Mouse (Mus musculus): ENCODE results near the gene Ddx24.
"Not testable (repeated sequence)": the region's sequence is repeated elsewhere in the genome, so short reads cannot be mapped to it uniquely, and the experiment has no call there.

The Ddx24 gene

GRCm38 (mm10) chr12:103425729-103426470 is at the start of gene Ddx24:
Ddx24 (minus strand) TSS chr12:103425830.
- peak; percentile 99 for DNase-seq (ENCODE audit: low read depth, low spot score)

- no peak for DNase-seq (ENCODE audit: low read depth, low spot score)
These were observed 48.9 kb upstream of the Ddx24 start for GRCm38 (mm10) chr12:103474481-103474880.

GRCm38 (mm10) chr12:103457140-103457539 is 31.5 kb upstream of the Ddx24 start, which contains the start of gene Ifi27l2b:
Ifi27l2b (minus strand) TSS chr12:103457223.
- no peak for DNase-seq (ENCODE audit: low read depth, low spot score)

- not testable (repeated sequence) for DNase-seq (ENCODE audit: low read depth, low spot score)
These were observed 31.1 kb upstream of the Ddx24 start for GRCm38 (mm10) chr12:103456727-103457126.

GRCm38 (mm10) chr12:103453361-103453760 is 27.7 kb upstream of the Ddx24 start:
- no peak for DNase-seq (ENCODE audit: low read depth, low spot score)

- no peak for DNase-seq (ENCODE audit: low read depth, low spot score)
These were observed 19.4 kb upstream of the Ddx24 start for GRCm38 (mm10) chr12:103445060-103445459.

- not testable (repeated sequence) for DNase-seq (ENCODE audit: low read depth, low spot score)
These were observed 18.6 kb upstream of the Ddx24 start for GRCm38 (mm10) chr12:103444261-103444660.

GRCm38 (mm10) chr12:103443524-103443923 is 17.9 kb upstream of the Ddx24 start, which contains the start of gene Ifi27l2a:
Ifi27l2a (minus strand) TSS chr12:103443680.
- peak; percentile 85 for DNase-seq (ENCODE audit: low read depth, low spot score)

GRCm38 (mm10) chr12:103437601-103438000 is 12.0 kb upstream of the Ddx24 start:
- DNase-seq (ENCODE audit: low read depth, low spot score) = no peak

- no peak for DNase-seq (ENCODE audit: low read depth, low spot score)
These were observed 9.2 kb upstream of the Ddx24 start for GRCm38 (mm10) chr12:103434861-103435260.

- peak; percentile 91 for DNase-seq (ENCODE audit: low read depth, low spot score)
These were observed 8.5 kb upstream of the Ddx24 start, which contains the start of gene Ifi27 for GRCm38 (mm10) chr12:103433986-103434731. Ifi27 (plus strand) TSS chr12:103434211.

GRCm38 (mm10) chr12:103433430-103433829 is 7.8 kb upstream of the Ddx24 start:
- DNase-seq (ENCODE audit: low read depth, low spot score) = peak; percentile 30

GRCm38 (mm10) chr12:103426710-103427109 is 1.1 kb upstream of the Ddx24 start:
- DNase-seq (ENCODE audit: low read depth, low spot score) = peak; percentile 33

GRCm38 (mm10) chr12:103425016-103425728 is 458 bp downstream of the Ddx24 start:
- peak; percentile 66 for DNase-seq (ENCODE audit: low read depth, low spot score)

- DNase-seq (ENCODE audit: low read depth, low spot score) = no peak
These were observed 17.5 kb downstream of the Ddx24 start for GRCm38 (mm10) chr12:103408144-103408543.

- no peak for DNase-seq (ENCODE audit: low read depth, low spot score)
These were observed 17.9 kb downstream of the Ddx24 start, which contains the start of gene 9330161L09Rik for GRCm38 (mm10) chr12:103407720-103408119. 9330161L09Rik (minus strand) TSS chr12:103407820.

- no peak for DNase-seq (ENCODE audit: low read depth, low spot score)
These were observed 21.5 kb downstream of the Ddx24 start for GRCm38 (mm10) chr12:103404131-103404530.

GRCm38 (mm10) chr12:103396751-103397150 is 28.9 kb downstream of the Ddx24 start:
- DNase-seq (ENCODE audit: low read depth, low spot score) = no peak

GRCm38 (mm10) chr12:103395486-103396275 is 29.9 kb downstream of the Ddx24 start:
- DNase-seq (ENCODE audit: low read depth, low spot score) = no peak

GRCm38 (mm10) chr12:103393528-103393927 is 32.1 kb downstream of the Ddx24 start:
- no peak for DNase-seq (ENCODE audit: low read depth, low spot score)

- no peak for DNase-seq (ENCODE audit: low read depth, low spot score)
These were observed 34.5 kb downstream of the Ddx24 start for GRCm38 (mm10) chr12:103391098-103391497.
